Mouse (Mus musculus) forebrain, postnatal 0 days (tissue): ENCODE measurements around the gene Tmem30b. TPM values are rescaled to one million over a fixed set of nuclear protein-coding genes. Genes with fewer than 3 reads are reported as not detected.
A peak's percentile ranks its signal among the peaks of the same experiment; 100 is the strongest.
"Not testable (repeated sequence)": the region's sequence is repeated elsewhere in the genome, so short reads cannot be mapped to it uniquely, and the experiment has no call there.

Experiments
- ATAC-seq: fragments of 200-750 bp; cut with Nextera tagmentation; 2 replicates; pipeline ENCODE4 v1.8.0; 2017; ENCODE audit warnings: mild to moderate bottlenecking, moderate library complexity
- DNase-seq: peaks from one replicate; pipeline ENCODE4 v3.0.0-alpha.2; 2015
- H3K27ac ChIP-seq: fragments of 300-500 bp; sonication (generic); 2 replicates; pipeline ENCODE4 v1.5.1; 2014; ENCODE audit warnings: low read depth, mild to moderate bottlenecking, antibody characterized with exemption, low read length, moderate library complexity, mixed read lengths
- H3K27me3 ChIP-seq: fragments of 300-500 bp; sonication (generic); 2 replicates; pipeline ENCODE4 v1.6.1; 2014; ENCODE audit warnings: mild to moderate bottlenecking, low read length, mixed read lengths; ENCODE audit not compliant: insufficient read depth
- H3K36me3 ChIP-seq: fragments of 300-500 bp; sonication (generic); 2 replicates; pipeline ENCODE4 v1.6.1; 2014; ENCODE audit warnings: mild to moderate bottlenecking, moderate library complexity; ENCODE audit not compliant: insufficient read depth
- H3K4me1 ChIP-seq: fragments of 300-500 bp; sonication (generic); 2 replicates; pipeline ENCODE4 v1.6.1; 2014; ENCODE audit warnings: antibody characterized with exemption; ENCODE audit not compliant: insufficient read depth
- H3K4me2 ChIP-seq: fragments of 300-500 bp; sonication (generic); 2 replicates; pipeline ENCODE4 v1.6.1; 2014; ENCODE audit warnings: low read depth, mild to moderate bottlenecking, moderate library complexity
- H3K4me3 ChIP-seq: fragments of 300-500 bp; sonication (generic); 2 replicates; pipeline ENCODE4 v1.5.1; 2014; ENCODE audit warnings: low read depth, low read length, mixed read lengths
- H3K9ac ChIP-seq: fragments of 300-500 bp; sonication (generic); 2 replicates; pipeline ENCODE4 v1.6.1; 2014; ENCODE audit warnings: mild to moderate bottlenecking
- H3K9me3 ChIP-seq: fragments of 300-500 bp; sonication (generic); 2 replicates; pipeline ENCODE4 v1.6.1; 2016; ENCODE audit warnings: low read length
- CTCF ChIP-seq: sonication (generic); IDR thresholded peaks from 2 replicates; pipeline ENCODE4 v1.5.1; 2016; ENCODE audit warnings: antibody characterized with exemption, control low read depth, low read depth
- WGBS: fragments of 180-500 bp; shearing (Covaris S2); extraction: QIAGEN DNeasy Blood & Tissue Kit; methylation state at CpG from one replicate; pipeline ENCODE4 v1.1.7; 2014; 5-methylcytosine and 5-hydroxymethylcytosine counted together
- polyA plus RNA-seq: library from polyadenylated mRNA; unstranded; fragments of >200 nt; fragmentation: Nextera tagmentation; extraction: Ambion mirVana; gene quantifications from 2 replicates; pipeline ENCODE4 v1.2.1, GENCODE M21; 2015
- total RNA-seq: library from RNA; depleted of rRNA; stranded (reverse); fragments of >200 nt; gene quantifications from 2 replicates; pipeline ENCODE4 v1.2.3, GENCODE M21; 2014

Tmem30b gene
- total and polyA plus RNA-seq, 2 experiments from 2014 or later, result 0.23 to 0.43 TPM

- DNase-seq, result no peak
- ATAC-seq, result no peak
- Histone ChIP-seq H3K9ac (no peak overlapping the region), H3K4me2 (no peak overlapping the region), H3K36me3 (no peaks in the 10 kb centered on the region), H3K4me3 (no peak overlapping the region), H3K4me1 (peaks cover 2% of the 10 kb centered on the region; the same call in 1 of the 2 replicates), H3K9me3 (no peaks in the 10 kb centered on the region), H3K27me3 (no peaks in the 10 kb centered on the region; the same call in 1 of the 2 replicates), H3K27ac (no peak overlapping the region)
- no peak for TF ChIP-seq CTCF
- WGBS, result 78% methylated on average over 7 of the region's 7 CpGs
Observed at GRCm38 (mm10) chr12:73580811-73581210, 34.6 kb upstream of the Tmem30b start.

- Histone ChIP-seq H3K27me3 (no peaks in the 10 kb centered on the region), H3K4me3 (no peak overlapping the region), H3K27ac (no peak overlapping the region), H3K4me1 (no peaks in the 10 kb centered on the region), H3K9me3 (no peaks in the 10 kb centered on the region), H3K36me3 (no peaks in the 10 kb centered on the region), H3K4me2 (no peak overlapping the region), H3K9ac (no peak overlapping the region)
- 77% methylated on average over 6 of the region's 6 CpGs for WGBS
- no peak for TF ChIP-seq CTCF
- ATAC-seq, result no peak
- no peak for DNase-seq
Observed at GRCm38 (mm10) chr12:73578141-73578540, 31.9 kb upstream of the Tmem30b start.

- Histone ChIP-seq H3K4me1 (no peaks in the 10 kb centered on the region), H3K4me3 (no peak overlapping the region), H3K9ac (no peak overlapping the region), H3K36me3 (no peaks in the 10 kb centered on the region), H3K9me3 (no peaks in the 10 kb centered on the region), H3K27ac (no peak overlapping the region), H3K4me2 (no peak overlapping the region), H3K27me3 (no peaks in the 10 kb centered on the region)
- no peak for TF ChIP-seq CTCF
- no peak for ATAC-seq
- DNase-seq, result no peak
- WGBS, result 73% methylated on average over 15 of the region's 15 CpGs
Observed at GRCm38 (mm10) chr12:73574632-73575031, 28.4 kb upstream of the Tmem30b start.

GRCm38 (mm10) chr12:73565620-73565969 lies 19.4 kb upstream of the Tmem30b start:
- Histone ChIP-seq H3K9ac (peak overlapping the region; percentile 44; the same call in 1 of the 2 replicates), H3K4me3 (peak overlapping the region; percentile 35), H3K9me3 (no peaks in the 10 kb centered on the region), H3K4me1 (no peaks in the 10 kb centered on the region), H3K4me2 (peak overlapping the region; percentile 55), H3K27ac (no peak overlapping the region), H3K36me3 (no peaks in the 10 kb centered on the region), H3K27me3 (no peaks in the 10 kb centered on the region)
- no peak for TF ChIP-seq CTCF
- ATAC-seq (peak; percentile 14; the same call in 1 of the 2 replicates), DNase-seq (no peak)
- WGBS, result 57% methylated on average over 11 of the region's 11 CpGs

- peak; percentile 50 for TF ChIP-seq CTCF
- Histone ChIP-seq H3K4me2 (peak overlapping the region; percentile 55), H3K9me3 (no peaks in the 10 kb centered on the region), H3K4me1 (no peaks in the 10 kb centered on the region), H3K9ac (peak overlapping the region; percentile 44; the same call in 1 of the 2 replicates), H3K4me3 (peak overlapping the region; percentile 35), H3K27ac (no peak overlapping the region), H3K27me3 (no peaks in the 10 kb centered on the region), H3K36me3 (no peaks in the 10 kb centered on the region)
- ATAC-seq (peak; percentile 66), DNase-seq (peak; percentile 72)
- WGBS, result 12% methylated on average over 21 of the region's 21 CpGs
Observed at GRCm38 (mm10) chr12:73564795-73565619, 18.8 kb upstream of the Tmem30b start.

GRCm38 (mm10) chr12:73564176-73564575 lies 18.0 kb upstream of the Tmem30b start:
- Histone ChIP-seq H3K4me3 (no peak overlapping the region), H3K27ac (no peak overlapping the region), H3K27me3 (no peaks in the 10 kb centered on the region), H3K9ac (no peak overlapping the region), H3K9me3 (no peaks in the 10 kb centered on the region), H3K4me2 (no peak overlapping the region), H3K4me1 (no peaks in the 10 kb centered on the region), H3K36me3 (no peaks in the 10 kb centered on the region)
- 17% methylated on average over 10 of the region's 10 CpGs for WGBS
- no peak for TF ChIP-seq CTCF
- DNase-seq (no peak), ATAC-seq (no peak)

GRCm38 (mm10) chr12:73563122-73563521 lies 16.9 kb upstream of the Tmem30b start:
- H3K27me3 ChIP-seq, H3K4me2 ChIP-seq, H3K9me3 ChIP-seq, H3K27ac ChIP-seq, H3K9ac ChIP-seq, ATAC-seq, DNase-seq, H3K4me1 ChIP-seq, H3K4me3 ChIP-seq, H3K36me3 ChIP-seq: not testable (repeated sequence)
- WGBS, result 81% methylated on average over 6 of the region's 6 CpGs
